Mouse (Mus musculus) heart, embryonic 14.5 days (tissue): ENCODE results near the gene Erc2. TPM values are rescaled to one million over a fixed set of nuclear protein-coding genes. Genes with fewer than 3 reads are reported as not detected.

Experiments used
- ATAC-seq: fragments of 200-750 bp; cut with Nextera tagmentation; 2 replicates; pipeline ENCODE4 v1.8.0; 2017; ENCODE audit warnings: low read depth, moderate TSS enrichment; ENCODE audit not compliant: insufficient number of reproducible peaks, insufficient read depth, low FRiP score
- H3K27ac ChIP-seq, 2 experiments: fragments of 200-500 bp in 1 of 2; fragments of 300-500 bp in 1 of 2; sonication (generic) in 1 of 2; replicated peaks in 1 of 2; 2 replicates each; pipeline ENCODE4 v1.5.1; 2012 to 2014; ENCODE audit warnings: low read depth in 2 of 2, low read length in 2 of 2, control low read depth in 1 of 2, mild to moderate bottlenecking in 1 of 2, mixed read lengths in 1 of 2; ENCODE audit not compliant: control insufficient read depth in 1 of 2, insufficient read depth in 1 of 2
- H3K27me3 ChIP-seq: fragments of 300-500 bp; sonication (generic); 2 replicates; pipeline ENCODE4 v1.6.1; 2014; ENCODE audit warnings: mild to moderate bottlenecking, low read length, control low read depth; ENCODE audit not compliant: control insufficient read depth, insufficient read depth
- H3K36me3 ChIP-seq: fragments of 300-500 bp; sonication (generic); 2 replicates; pipeline ENCODE4 v1.6.1; 2014; ENCODE audit warnings: mild to moderate bottlenecking, control low read depth, low read length, mixed read lengths; ENCODE audit not compliant: control insufficient read depth, insufficient read depth
- H3K4me1 ChIP-seq, 2 experiments: fragments of 200-500 bp in 1 of 2; fragments of 300-500 bp in 1 of 2; sonication (generic) in 1 of 2; 2 replicates each; pipeline ENCODE4 v1.6.1; 2012 to 2014; ENCODE audit warnings: low read length in 2 of 2, control low read depth in 1 of 2, mixed read lengths in 1 of 2; ENCODE audit not compliant: control insufficient read depth in 2 of 2, insufficient read depth in 2 of 2
- H3K4me2 ChIP-seq: fragments of 300-500 bp; sonication (generic); 2 replicates; pipeline ENCODE4 v1.6.1; 2014; ENCODE audit warnings: mild to moderate bottlenecking, low read length
- H3K4me3 ChIP-seq, 2 experiments: fragments of 200-500 bp in 1 of 2; fragments of 300-500 bp in 1 of 2; sonication (generic) in 1 of 2; 2 replicates each; pipeline ENCODE4 v1.5.1; 2012 to 2014; ENCODE audit warnings: low read length in 2 of 2, mild to moderate bottlenecking in 2 of 2, control low read depth in 1 of 2, low read depth in 1 of 2, moderate library complexity in 1 of 2; ENCODE audit not compliant: control insufficient read depth in 1 of 2, insufficient read depth in 1 of 2
- H3K9ac ChIP-seq: fragments of 300-500 bp; sonication (generic); 2 replicates; pipeline ENCODE4 v1.6.1; 2014; ENCODE audit warnings: mild to moderate bottlenecking, low read length
- H3K9me3 ChIP-seq: fragments of 300-500 bp; sonication (generic); 2 replicates; pipeline ENCODE4 v1.6.1; 2016; ENCODE audit warnings: low read length, control low read depth; ENCODE audit not compliant: control insufficient read depth
- WGBS: fragments of 180-500 bp; shearing (Covaris S2); extraction: QIAGEN DNeasy Blood & Tissue Kit; methylation state at CpG from one replicate; pipeline ENCODE4 v1.1.7; 2014; 5-methylcytosine and 5-hydroxymethylcytosine counted together
- polyA plus RNA-seq: library from polyadenylated mRNA; unstranded; fragments of >200 nt; fragmentation: Nextera tagmentation; extraction: Ambion mirVana; gene quantifications from 2 replicates; pipeline ENCODE4 v1.2.1, GENCODE M21; 2014

The Erc2 gene
- polyA plus RNA-seq, 1 experiment from 2014 or later, result 3.2 TPM

GRCm38 (mm10) chr14:28283319-28284095, 661.3 kb downstream of the Erc2 start:
- H3K36me3 ChIP-seq, result no peaks in the 10 kb centered on the region
- no peak overlapping the region for H3K4me2 ChIP-seq
- no peak overlapping the region for H3K4me3 ChIP-seq
- no peak overlapping the region for H3K9ac ChIP-seq
- H3K27ac ChIP-seq, result no peak overlapping the region
- no peaks in the 10 kb centered on the region for H3K9me3 ChIP-seq
- H3K27me3 ChIP-seq, result peaks cover 3% of the 10 kb centered on the region; the same call in 1 of the 2 replicates
- peaks cover 3 to 4% of the 10 kb centered on the region in 2 experiments for H3K4me1 ChIP-seq
- ATAC-seq, result no peak
- 100% methylated on average over 1 of the region's 1 CpGs for WGBS

- Histone ChIP-seq H3K4me2 (no peak overlapping the region), H3K27ac (no peak overlapping the region; a peak in 1 of 4 replicates), H3K4me1 (peaks cover 3 to 4% of the 10 kb centered on the region in 2 experiments), H3K36me3 (no peaks in the 10 kb centered on the region), H3K27me3 (no peaks in the 10 kb centered on the region), H3K4me3 (no peak overlapping the region), H3K9me3 (no peaks in the 10 kb centered on the region), H3K9ac (no peak overlapping the region)
- ATAC-seq, result no peak
These were observed 664.3 kb downstream of the Erc2 start for GRCm38 (mm10) chr14:28286511-28286910.

- ATAC-seq, result no peak
- Histone ChIP-seq H3K4me3 (no peak overlapping the region), H3K27ac (no peak overlapping the region), H3K36me3 (no peaks in the 10 kb centered on the region), H3K4me2 (no peak overlapping the region), H3K9ac (no peak overlapping the region), H3K9me3 (no peaks in the 10 kb centered on the region), H3K4me1 (peaks cover 3 to 4% of the 10 kb centered on the region in 2 experiments), H3K27me3 (no peaks in the 10 kb centered on the region)
- WGBS, result 76% methylated on average over 2 of the region's 2 CpGs
These were observed 666.0 kb downstream of the Erc2 start for GRCm38 (mm10) chr14:28288196-28288595.

GRCm38 (mm10) chr14:28288926-28289325, 666.7 kb downstream of the Erc2 start:
- Histone ChIP-seq H3K4me3 (no peak overlapping the region), H3K36me3 (no peaks in the 10 kb centered on the region), H3K27me3 (no peaks in the 10 kb centered on the region), H3K4me2 (no peak overlapping the region), H3K4me1 (peaks cover 3 to 4% of the 10 kb centered on the region in 2 experiments), H3K27ac (no peak overlapping the region), H3K9me3 (no peaks in the 10 kb centered on the region), H3K9ac (no peak overlapping the region)
- WGBS, result 81% methylated on average over 2 of the region's 2 CpGs
- no peak for ATAC-seq

GRCm38 (mm10) chr14:28293921-28294320, 671.7 kb downstream of the Erc2 start:
- H3K27ac ChIP-seq, result no peak overlapping the region
- H3K4me2 ChIP-seq, result no peak overlapping the region
- H3K4me1 ChIP-seq, result peaks cover 15 to 25% of the 10 kb centered on the region in 2 experiments
- WGBS, result 60% methylated on average over 5 of the region's 5 CpGs
- no peaks in the 10 kb centered on the region for H3K36me3 ChIP-seq
- no peaks in the 10 kb centered on the region for H3K27me3 ChIP-seq
- H3K4me3 ChIP-seq, result no peak overlapping the region
- no peak overlapping the region for H3K9ac ChIP-seq
- no peak for ATAC-seq
- no peaks in the 10 kb centered on the region for H3K9me3 ChIP-seq

GRCm38 (mm10) chr14:28295145-28295544, 672.9 kb downstream of the Erc2 start:
- peaks cover 15 to 25% of the 10 kb centered on the region in 2 experiments for H3K4me1 ChIP-seq
- no peak overlapping the region for H3K4me2 ChIP-seq
- no peak overlapping the region for H3K4me3 ChIP-seq
- H3K9me3 ChIP-seq, result no peaks in the 10 kb centered on the region
- no peak overlapping the region; a peak in 1 of 4 replicates for H3K27ac ChIP-seq
- 29% methylated on average over 4 of the region's 4 CpGs for WGBS
- H3K9ac ChIP-seq, result no peak overlapping the region
- no peaks in the 10 kb centered on the region for H3K27me3 ChIP-seq
- H3K36me3 ChIP-seq, result no peaks in the 10 kb centered on the region
- no peak for ATAC-seq

GRCm38 (mm10) chr14:28300095-28300494, 677.9 kb downstream of the Erc2 start:
- WGBS, result 37% methylated on average over 6 of the region's 6 CpGs
- ATAC-seq, result no peak

GRCm38 (mm10) chr14:28301251-28301650, 679.0 kb downstream of the Erc2 start:
- H3K9ac ChIP-seq, result no peak overlapping the region
- H3K27me3 ChIP-seq, result no peaks in the 10 kb centered on the region
- H3K4me3 ChIP-seq, result no peak overlapping the region
- H3K4me2 ChIP-seq, result no peak overlapping the region
- 11% methylated on average over 5 of the region's 5 CpGs for WGBS
- no peaks in the 10 kb centered on the region for H3K36me3 ChIP-seq
- ATAC-seq, result no peak
- H3K9me3 ChIP-seq, result no peaks in the 10 kb centered on the region
- H3K4me1 ChIP-seq, result peaks cover 6 to 17% of the 10 kb centered on the region in 2 experiments
- no peak overlapping the region for H3K27ac ChIP-seq

More at GRCm38 (mm10) chr14:28300095-28300494, 677.9 kb downstream of the Erc2 start:
- H3K36me3 ChIP-seq, result no peaks in the 10 kb centered on the region
- peaks cover 18 to 28% of the 10 kb centered on the region in 2 experiments for H3K4me1 ChIP-seq
- no peak overlapping the region for H3K27ac ChIP-seq
- H3K9me3 ChIP-seq, result no peaks in the 10 kb centered on the region
- H3K9ac ChIP-seq, result no peak overlapping the region
- H3K4me2 ChIP-seq, result no peak overlapping the region
- H3K27me3 ChIP-seq, result no peaks in the 10 kb centered on the region
- H3K4me3 ChIP-seq, result no peak overlapping the region
